Mouse (Mus musculus): ENCODE measurements around the gene Egln2. TPM values are rescaled to one million over a fixed set of nuclear protein-coding genes. Genes with fewer than 3 reads are reported as not detected.

Egln2 gene
- total and polyA plus RNA-seq, 2 experiments from 2014 or later: 42.8 to 71.5 TPM

- peaks cover 12% of the 10 kb centered on the region for H3K4me1 ChIP-seq (ENCODE audit: control insufficient read depth, insufficient read depth)
- H3K4me2 ChIP-seq (ENCODE audit: low read depth, low read length): no peak overlapping the region
- no peaks in the 10 kb centered on the region for H3K9me3 ChIP-seq (replicated peaks; ENCODE audit: control insufficient read depth, low read length)
- H3K27ac ChIP-seq (ENCODE audit: low read depth): no peak overlapping the region
- peaks cover 11% of the 10 kb centered on the region; the same call in 1 of the 2 replicates for H3K36me3 ChIP-seq (replicated peaks; ENCODE audit: control insufficient read depth, insufficient read depth, low read length)
- H3K4me3 ChIP-seq (ENCODE audit: low read depth, low read length): no peak overlapping the region
- 46% methylated on average over 5 of the region's 5 CpGs for WGBS
- no peak overlapping the region for H3K9ac ChIP-seq (replicated peaks; ENCODE audit: low read depth, low read length)
- no peak for ATAC-seq (ENCODE audit: insufficient read depth, low read depth)
- peak; percentile 66 for DNase-seq (ENCODE audit: low spot score)
- no peak for TF ChIP-seq EP300 (IDR thresholded peaks at IDR 0.05; ENCODE audit: low read depth)
- H3K27me3 ChIP-seq (ENCODE audit: control insufficient read depth, insufficient read depth, low read length): no peaks in the 10 kb centered on the region
These were observed 13.4 kb upstream of the Egln2 start for GRCm38 (mm10) chr7:27180036-27180435.

DNA sequence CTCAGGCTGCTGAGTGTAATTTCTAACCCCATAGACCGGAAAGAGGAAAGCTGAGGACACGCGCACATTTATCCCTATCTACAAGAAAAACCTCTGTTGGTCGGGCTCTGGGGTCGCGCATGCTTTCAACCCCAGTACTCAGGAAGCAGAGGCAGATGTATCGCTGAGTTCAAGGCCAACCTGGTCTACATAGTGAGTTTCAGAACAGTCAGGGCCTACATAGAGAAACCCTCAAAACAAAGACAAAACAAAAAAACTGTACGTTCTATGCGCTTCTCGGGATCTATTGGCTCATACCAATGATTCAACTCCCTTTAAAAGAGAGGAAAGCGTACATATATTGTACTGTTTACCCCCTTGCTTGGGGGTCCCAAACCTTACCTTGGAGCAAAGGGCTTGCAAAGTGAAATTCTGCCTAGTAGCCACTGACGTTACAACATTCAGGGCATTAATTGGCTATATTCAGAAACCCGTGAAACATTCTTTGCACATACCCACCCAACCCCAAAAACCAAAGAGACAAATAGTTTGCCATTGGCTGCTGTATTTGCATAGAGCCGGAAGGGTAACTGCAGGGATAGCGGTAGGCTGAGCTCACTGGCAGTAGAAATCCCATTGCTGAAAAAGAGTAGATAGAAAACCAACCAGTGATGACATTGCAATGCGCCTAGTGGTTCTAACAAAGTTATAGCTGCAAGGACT lies 12.8 kb upstream of the Egln2 start:
- ATAC-seq (ENCODE audit: insufficient read depth, low read depth): no peak
- H3K9ac ChIP-seq (replicated peaks; ENCODE audit: low read depth, low read length): no peak overlapping the region
- no peak for TF ChIP-seq CTCF (IDR thresholded peaks at IDR 0.05; ENCODE audit: low read depth)
- no peak for TF ChIP-seq EP300 (IDR thresholded peaks at IDR 0.05; ENCODE audit: low read depth)
- DNase-seq (ENCODE audit: low spot score): no peak
- H3K4me3 ChIP-seq (ENCODE audit: low read depth, low read length): peak overlapping the region; percentile 80
- peak overlapping the region; percentile 59 for H3K4me2 ChIP-seq (ENCODE audit: low read depth, low read length)
- no peaks in the 10 kb centered on the region for H3K27me3 ChIP-seq (ENCODE audit: control insufficient read depth, insufficient read depth, low read length)
- peaks cover 6% of the 10 kb centered on the region for H3K36me3 ChIP-seq (replicated peaks; ENCODE audit: control insufficient read depth, insufficient read depth, low read length)
- whole genome bisulfite sequencing: 43% methylated on average over 16 of the region's 16 CpGs
- peak overlapping the region; percentile 75 for H3K27ac ChIP-seq (ENCODE audit: low read depth)
- H3K9me3 ChIP-seq (replicated peaks; ENCODE audit: control insufficient read depth, low read length): no peaks in the 10 kb centered on the region
- H3K4me1 ChIP-seq (ENCODE audit: control insufficient read depth, insufficient read depth): peaks cover 12% of the 10 kb centered on the region

- TF ChIP-seq CTCF (IDR thresholded peaks at IDR 0.05; ENCODE audit: low read depth): peak; percentile 59
- TF ChIP-seq EP300 (IDR thresholded peaks at IDR 0.05; ENCODE audit: low read depth): peak; percentile 81
- Histone ChIP-seq H3K9me3 (replicated peaks; ENCODE audit: control insufficient read depth, low read length) (no peaks in the 10 kb centered on the region), H3K4me1 (ENCODE audit: control insufficient read depth, insufficient read depth) (peaks cover 12% of the 10 kb centered on the region), H3K36me3 (replicated peaks; ENCODE audit: control insufficient read depth, insufficient read depth, low read length) (peaks cover 9% of the 10 kb centered on the region), H3K27me3 (ENCODE audit: control insufficient read depth, insufficient read depth, low read length) (no peaks in the 10 kb centered on the region), H3K4me3 (ENCODE audit: low read depth, low read length) (peak within 1 kb of the TSS; percentile 80), H3K4me2 (ENCODE audit: low read depth, low read length) (peak within 1 kb of the TSS; percentile 59), H3K9ac (replicated peaks; ENCODE audit: low read depth, low read length) (peak within 1 kb of the TSS; percentile 62), H3K27ac (ENCODE audit: low read depth) (peak within 1 kb of the TSS; percentile 94)
- peak; percentile 97 for ATAC-seq (ENCODE audit: insufficient read depth, low read depth)
- DNase-seq (ENCODE audit: low spot score): peak; percentile 99
- under 1% methylated on average over 52 of the region's 53 CpGs for WGBS
These were observed 12.0 kb upstream of the Egln2 start, which contains the start of gene Rab4b for GRCm38 (mm10) chr7:27178324-27179216. TSS of gene Rab4b (minus strand) at chr7:27178896.

GRCm38 (mm10) chr7:27177942-27178323 lies 11.3 kb upstream of the Egln2 start:
- peaks cover 12% of the 10 kb centered on the region for H3K4me1 ChIP-seq (ENCODE audit: control insufficient read depth, insufficient read depth)
- no peaks in the 10 kb centered on the region for H3K9me3 ChIP-seq (replicated peaks; ENCODE audit: control insufficient read depth, low read length)
- peak overlapping the region; percentile 59 for H3K4me2 ChIP-seq (ENCODE audit: low read depth, low read length)
- H3K9ac ChIP-seq (replicated peaks; ENCODE audit: low read depth, low read length): peak overlapping the region; percentile 62; the same call in 1 of the 2 replicates
- ATAC-seq (ENCODE audit: insufficient read depth, low read depth) (no peak), DNase-seq (ENCODE audit: low spot score) (no peak)
- peak overlapping the region; percentile 94 for H3K27ac ChIP-seq (ENCODE audit: low read depth)
- H3K27me3 ChIP-seq (ENCODE audit: control insufficient read depth, insufficient read depth, low read length): no peaks in the 10 kb centered on the region
- TF ChIP-seq EP300 (IDR thresholded peaks at IDR 0.05; ENCODE audit: low read depth) (no peak), CTCF (IDR thresholded peaks at IDR 0.05; ENCODE audit: low read depth) (no peak)
- peaks cover 15% of the 10 kb centered on the region for H3K36me3 ChIP-seq (replicated peaks; ENCODE audit: control insufficient read depth, insufficient read depth, low read length)
- H3K4me3 ChIP-seq (ENCODE audit: low read depth, low read length): peak overlapping the region; percentile 80
- WGBS: 19% methylated on average over 4 of the region's 4 CpGs

GRCm38 (mm10) chr7:27174896-27175295 lies 8.3 kb upstream of the Egln2 start:
- Histone ChIP-seq H3K27ac (ENCODE audit: low read depth) (no peak overlapping the region), H3K9ac (replicated peaks; ENCODE audit: low read depth, low read length) (no peak overlapping the region), H3K4me3 (ENCODE audit: low read depth, low read length) (no peak overlapping the region), H3K36me3 (replicated peaks; ENCODE audit: control insufficient read depth, insufficient read depth, low read length) (peaks cover 38% of the 10 kb centered on the region), H3K9me3 (replicated peaks; ENCODE audit: control insufficient read depth, low read length) (no peaks in the 10 kb centered on the region), H3K27me3 (ENCODE audit: control insufficient read depth, insufficient read depth, low read length) (no peaks in the 10 kb centered on the region), H3K4me2 (ENCODE audit: low read depth, low read length) (no peak overlapping the region), H3K4me1 (ENCODE audit: control insufficient read depth, insufficient read depth) (peaks cover 12% of the 10 kb centered on the region)
- 56% methylated on average over 7 of the region's 7 CpGs for WGBS
- ATAC-seq (ENCODE audit: insufficient read depth, low read depth): no peak
- no peak for DNase-seq (ENCODE audit: low spot score)
- TF ChIP-seq CTCF (IDR thresholded peaks at IDR 0.05; ENCODE audit: low read depth) (no peak), EP300 (IDR thresholded peaks at IDR 0.05; ENCODE audit: low read depth) (no peak)
